Mouse (Mus musculus) stomach, postnatal 0 days (tissue): ENCODE data around the gene AI413582.

Experiments used
- CTCF ChIP-seq: IDR thresholded peaks from 2 replicates; pipeline ENCODE4 v1.5.1; 2016; ENCODE audit warnings: antibody characterized with exemption, low read depth, mild to moderate bottlenecking, moderate library complexity
- EP300 ChIP-seq: optimal IDR thresholded peaks from 2 replicates; pipeline ENCODE3; 2016; ENCODE audit warnings: antibody characterized with exemption

DNA sequence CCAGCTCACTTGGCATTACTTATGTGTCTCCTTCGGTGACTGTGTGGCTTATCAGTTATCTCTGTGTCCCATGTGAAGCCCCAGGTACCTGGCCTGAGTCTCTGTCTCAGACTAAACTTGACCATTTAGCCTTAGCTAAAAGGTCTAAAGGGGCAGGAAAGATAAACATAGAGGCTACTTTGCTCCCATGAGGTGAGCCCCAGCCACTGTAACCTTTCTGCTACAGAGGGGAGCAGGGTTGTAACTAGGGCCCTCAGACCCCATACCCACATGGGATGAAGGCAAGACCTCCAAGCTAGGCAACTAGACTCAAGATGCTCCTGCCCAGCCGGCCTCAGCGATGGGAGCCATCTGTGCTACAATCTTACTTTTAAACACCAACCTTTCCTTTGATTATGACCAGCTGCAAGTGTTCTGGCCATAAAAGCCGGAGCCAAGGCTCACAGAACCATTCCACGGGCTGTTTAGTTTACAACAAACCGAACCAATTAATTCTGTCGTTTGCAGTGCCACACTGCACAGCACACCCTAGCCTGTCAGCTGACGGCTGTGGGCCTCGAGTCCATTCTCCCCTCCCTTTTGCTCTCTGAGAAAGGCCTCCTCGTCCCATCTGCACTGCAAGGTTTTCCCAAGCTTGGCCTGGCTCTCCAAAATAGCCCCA, 9.7 kb upstream of the AI413582 start:
- TF ChIP-seq CTCF (no peak), EP300 (no peak)
